Mouse (Mus musculus) forebrain, embryonic 13.5 days (tissue): Measurements from ENCODE around the gene Noct. TPM values are rescaled to one million over a fixed set of nuclear protein-coding genes. Genes with fewer than 3 reads are reported as not detected.

Experiments used
- ATAC-seq: fragments of 200-750 bp; cut with Nextera tagmentation; 2 replicates; pipeline ENCODE4 v1.8.0; 2017
- H3K27ac ChIP-seq: fragments of 300-500 bp; sonication (generic); 2 replicates; pipeline ENCODE4 v1.5.1; 2015; ENCODE audit warnings: inconsistent platforms, mild to moderate bottlenecking, moderate library complexity
- H3K27me3 ChIP-seq: fragments of 300-500 bp; sonication (generic); 2 replicates; pipeline ENCODE4 v1.6.1; 2015; ENCODE audit warnings: mild to moderate bottlenecking, inconsistent platforms
- H3K36me3 ChIP-seq: fragments of 300-500 bp; sonication (generic); 2 replicates; pipeline ENCODE4 v1.6.1; 2015; ENCODE audit warnings: mild to moderate bottlenecking, inconsistent platforms; ENCODE audit not compliant: poor library complexity, severe bottlenecking
- H3K4me1 ChIP-seq: fragments of 300-500 bp; sonication (generic); 2 replicates; pipeline ENCODE4 v1.6.1; 2015; ENCODE audit warnings: inconsistent platforms
- H3K4me2 ChIP-seq: fragments of 300-500 bp; sonication (generic); 2 replicates; pipeline ENCODE4 v1.6.1; 2015; ENCODE audit warnings: inconsistent platforms, mild to moderate bottlenecking, moderate library complexity
- H3K4me3 ChIP-seq: fragments of 300-500 bp; sonication (generic); 2 replicates; pipeline ENCODE4 v1.5.1; 2015; ENCODE audit warnings: mild to moderate bottlenecking, inconsistent platforms
- H3K9ac ChIP-seq: fragments of 300-500 bp; sonication (generic); 2 replicates; pipeline ENCODE4 v1.6.1; 2015; ENCODE audit warnings: mild to moderate bottlenecking, inconsistent platforms
- H3K9me3 ChIP-seq: fragments of 300-500 bp; sonication (generic); replicated peaks from 2 replicates; pipeline ENCODE4 v1.6.1; 2016; ENCODE audit warnings: inconsistent platforms
- WGBS: fragments of 180-500 bp; shearing (Covaris S2); methylation state at CpG from one replicate; pipeline ENCODE4 v1.1.7; 2015; 5-methylcytosine and 5-hydroxymethylcytosine counted together
- polyA plus RNA-seq: library from polyadenylated mRNA; unstranded; fragments of >200 nt; fragmentation: Nextera tagmentation; extraction: Ambion mirVana; gene quantifications from 2 replicates; pipeline ENCODE4 v1.2.1, GENCODE M21; 2015

Noct gene
- polyA plus RNA-seq, 1 experiment from 2014 or later: 13.4 TPM

DNA sequence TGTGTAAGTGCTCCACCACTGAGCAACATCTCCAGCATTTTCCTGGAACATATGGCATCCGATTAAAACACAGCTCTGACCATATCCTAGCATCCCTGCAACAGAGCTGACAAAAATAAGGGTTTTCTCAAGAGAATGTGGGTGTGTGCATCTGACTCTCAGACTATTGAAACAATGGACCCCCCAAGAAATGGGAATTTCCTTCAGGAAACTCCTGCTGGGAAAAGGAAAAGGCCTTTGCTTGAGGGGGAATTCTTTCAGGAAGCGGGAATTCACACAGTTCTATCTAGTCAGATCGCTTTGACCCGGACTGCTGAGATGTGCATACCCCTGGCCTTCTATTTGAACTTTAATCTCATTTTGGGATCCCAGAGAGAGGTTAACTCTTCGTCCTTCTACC, 691 bp upstream of the Noct start:
- Histone ChIP-seq H3K9ac (no peak overlapping the region), H3K36me3 (no peaks in the 10 kb centered on the region), H3K4me3 (peak overlapping the region; percentile 92), H3K4me2 (peak overlapping the region; percentile 77), H3K27ac (no peak overlapping the region), H3K9me3 (no peaks in the 10 kb centered on the region), H3K27me3 (no peaks in the 10 kb centered on the region), H3K4me1 (peaks cover 23% of the 10 kb centered on the region)
- 21% methylated on average over 5 of the region's 5 CpGs for WGBS
- ATAC-seq: no peak

DNA sequence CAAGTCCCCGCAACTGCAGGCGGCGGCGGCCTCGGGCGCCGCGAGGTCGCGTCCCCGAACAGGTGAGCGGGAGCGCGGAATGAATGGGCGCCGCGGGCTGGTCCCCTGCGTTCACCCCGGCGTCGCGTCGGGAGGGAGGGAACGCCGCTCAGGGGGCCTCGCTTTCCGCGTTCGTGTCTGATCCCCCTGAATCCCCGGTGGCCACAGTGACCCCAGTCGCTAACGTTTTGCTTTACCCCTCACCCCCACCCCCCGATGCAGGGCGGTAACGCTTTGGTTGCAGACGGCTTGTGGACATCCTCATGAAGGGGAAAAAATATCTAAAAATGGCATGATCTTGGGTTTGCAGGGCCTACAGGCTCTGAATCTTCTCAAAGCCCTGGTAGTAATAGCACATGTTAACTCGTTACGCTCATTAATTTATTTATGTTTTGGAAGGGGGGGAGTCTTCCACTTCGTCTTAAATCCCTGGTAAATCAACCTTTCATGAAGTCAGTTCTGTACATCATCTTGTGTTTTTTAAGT, 1.0 kb downstream of the Noct start:
- peak overlapping the region; percentile 97 for H3K27ac ChIP-seq
- no peaks in the 10 kb centered on the region for H3K27me3 ChIP-seq
- under 1% methylated on average over 39 of the region's 39 CpGs for WGBS
- H3K9me3 ChIP-seq: no peaks in the 10 kb centered on the region
- peak overlapping the region; percentile 92 for H3K4me3 ChIP-seq
- ATAC-seq: no peak; the same call in 1 of the 2 replicates
- no peaks in the 10 kb centered on the region for H3K36me3 ChIP-seq
- H3K9ac ChIP-seq: peak overlapping the region; percentile 94
- peak overlapping the region; percentile 77 for H3K4me2 ChIP-seq
- peaks cover 28% of the 10 kb centered on the region for H3K4me1 ChIP-seq

DNA sequence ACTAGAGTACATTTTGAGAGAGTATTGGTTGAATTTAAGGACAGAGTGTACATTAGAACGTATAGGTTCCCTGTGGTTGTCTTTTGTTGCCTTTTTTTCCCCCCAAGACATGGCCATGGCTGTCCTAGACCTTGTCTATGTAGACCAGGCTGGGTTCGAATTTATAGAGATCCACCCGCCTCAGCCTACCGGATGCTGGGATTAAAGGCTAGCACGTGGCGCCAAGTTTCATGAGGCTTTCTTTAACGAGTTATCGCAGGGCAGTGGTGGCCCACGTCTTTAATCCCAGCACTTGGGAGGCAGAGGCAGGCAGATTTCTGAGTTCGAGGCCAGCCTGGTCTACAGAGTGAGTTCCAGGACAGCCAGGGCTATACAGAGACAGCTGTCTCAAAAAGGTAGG, 1.7 kb downstream of the Noct start:
- no peak for ATAC-seq
- Histone ChIP-seq H3K4me2 (peak overlapping the region; percentile 77), H3K4me3 (peak overlapping the region; percentile 92), H3K36me3 (no peaks in the 10 kb centered on the region), H3K27me3 (no peaks in the 10 kb centered on the region), H3K4me1 (peaks cover 28% of the 10 kb centered on the region), H3K9me3 (no peaks in the 10 kb centered on the region), H3K9ac (0 out of 2 replicates have a peak overlapping the region, but pooled peaks have one; percentile 94), H3K27ac (no peak overlapping the region)
- WGBS: 93% methylated on average over 10 of the region's 10 CpGs

- H3K4me1 ChIP-seq: peaks cover 28% of the 10 kb centered on the region
- H3K9ac ChIP-seq: no peak overlapping the region
- WGBS: 87% methylated on average over 3 of the region's 3 CpGs
- H3K27ac ChIP-seq: no peak overlapping the region
- no peaks in the 10 kb centered on the region for H3K36me3 ChIP-seq
- H3K9me3 ChIP-seq: no peaks in the 10 kb centered on the region
- no peak overlapping the region for H3K4me3 ChIP-seq
- no peak for ATAC-seq
- H3K27me3 ChIP-seq: no peaks in the 10 kb centered on the region
- H3K4me2 ChIP-seq: no peak overlapping the region
Observed at GRCm38 (mm10) chr3:51226601-51227000, 2.4 kb downstream of the Noct start.

DNA sequence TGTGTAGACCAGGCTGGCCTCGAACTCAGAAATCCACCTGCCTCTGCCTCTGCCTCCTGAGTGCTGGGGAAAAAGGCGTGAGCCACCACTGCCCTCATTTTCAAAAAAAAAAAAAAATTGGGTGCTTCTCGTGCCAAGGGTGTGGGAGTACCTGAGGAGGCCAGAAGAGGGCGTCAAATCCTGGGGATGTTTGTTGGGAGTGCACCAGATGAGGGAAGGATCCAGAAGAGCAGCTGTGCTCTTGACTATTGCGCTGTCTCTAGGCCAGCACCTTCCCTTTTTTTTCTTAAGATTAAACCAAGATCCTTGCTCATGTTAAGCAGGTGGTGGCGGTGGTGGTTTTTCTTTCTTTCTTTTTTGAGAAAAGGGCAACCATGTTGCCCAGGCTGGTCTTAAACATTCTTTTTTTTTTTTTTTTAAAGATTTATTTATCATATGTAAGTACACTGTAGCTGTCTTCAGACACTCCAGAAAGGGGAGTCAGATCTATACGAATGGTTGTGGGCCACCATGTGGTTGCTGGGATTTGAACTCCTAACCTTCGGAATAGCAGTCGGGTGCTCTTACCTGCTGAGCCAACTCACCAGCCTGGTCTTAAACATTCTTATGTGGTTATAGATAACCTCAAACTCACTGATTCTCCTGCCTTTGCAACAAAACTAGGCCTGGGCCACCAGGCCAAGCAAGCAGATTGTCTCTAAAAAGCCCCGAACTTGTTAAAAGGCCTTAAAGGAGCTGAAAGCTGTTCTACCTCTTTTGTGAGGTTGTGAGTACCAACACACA, 4.0 kb downstream of the Noct start:
- WGBS: 74% methylated on average over 10 of the region's 10 CpGs
- H3K4me2 ChIP-seq: no peak overlapping the region
- no peak overlapping the region for H3K27ac ChIP-seq
- no peaks in the 10 kb centered on the region for H3K27me3 ChIP-seq
- ATAC-seq: no peak
- H3K9ac ChIP-seq: no peak overlapping the region
- H3K36me3 ChIP-seq: no peaks in the 10 kb centered on the region
- H3K9me3 ChIP-seq: no peaks in the 10 kb centered on the region
- H3K4me3 ChIP-seq: no peak overlapping the region
- peaks cover 28% of the 10 kb centered on the region for H3K4me1 ChIP-seq

- Histone ChIP-seq H3K4me1 (peaks cover 24% of the 10 kb centered on the region), H3K9me3 (no peaks in the 10 kb centered on the region), H3K36me3 (no peaks in the 10 kb centered on the region), H3K27ac (0 out of 2 replicates have a peak overlapping the region, but pooled peaks have one; percentile 22), H3K27me3 (no peaks in the 10 kb centered on the region), H3K4me2 (no peak overlapping the region), H3K4me3 (no peak overlapping the region), H3K9ac (no peak overlapping the region)
- WGBS: 77% methylated on average over 9 of the region's 9 CpGs
- no peak for ATAC-seq
Observed at GRCm38 (mm10) chr3:51228821-51229205, 4.6 kb downstream of the Noct start.

DNA sequence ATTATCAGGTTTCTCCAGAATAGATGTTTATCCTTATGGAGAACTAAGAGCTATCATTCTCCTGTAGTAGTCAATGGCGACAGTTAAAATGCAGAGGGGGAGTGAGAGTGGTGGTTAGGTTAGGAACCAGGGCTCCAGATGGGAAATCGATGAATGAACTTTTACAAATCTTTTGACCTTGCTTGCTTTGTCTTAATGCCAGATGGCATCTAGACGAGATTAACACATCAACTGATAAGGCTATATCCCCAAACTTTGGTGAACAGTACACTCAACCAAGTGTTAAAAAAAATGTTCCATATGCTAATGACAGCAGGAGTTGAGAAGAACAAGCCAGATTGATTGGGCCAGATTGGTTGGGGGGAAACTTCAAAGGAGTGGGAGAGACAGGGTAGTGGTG, 5.0 kb downstream of the Noct start:
- H3K27ac ChIP-seq: 0 out of 2 replicates have a peak overlapping the region, but pooled peaks have one; percentile 22
- no peak for ATAC-seq

GRCm38 (mm10) chr3:51230146-51230835, 6.0 kb downstream of the Noct start:
- ATAC-seq: no peak
- no peaks in the 10 kb centered on the region for H3K36me3 ChIP-seq
- no peak overlapping the region for H3K4me2 ChIP-seq
- no peaks in the 10 kb centered on the region for H3K27me3 ChIP-seq
- H3K4me3 ChIP-seq: no peak overlapping the region
- H3K4me1 ChIP-seq: peaks cover 20% of the 10 kb centered on the region
- WGBS: 97% methylated on average over 6 of the region's 6 CpGs
- H3K27ac ChIP-seq: no peak overlapping the region
- no peak overlapping the region for H3K9ac ChIP-seq
- no peaks in the 10 kb centered on the region for H3K9me3 ChIP-seq

More for the DNA sequence above, 5.0 kb downstream of the Noct start:
- H3K4me3 ChIP-seq: no peak overlapping the region
- H3K4me2 ChIP-seq: no peak overlapping the region
- H3K4me1 ChIP-seq: peaks cover 21% of the 10 kb centered on the region
- H3K9ac ChIP-seq: no peak overlapping the region
- H3K36me3 ChIP-seq: no peaks in the 10 kb centered on the region
- H3K27me3 ChIP-seq: no peaks in the 10 kb centered on the region
- no peaks in the 10 kb centered on the region for H3K9me3 ChIP-seq
- WGBS: 81% methylated on average over 3 of the region's 3 CpGs

DNA sequence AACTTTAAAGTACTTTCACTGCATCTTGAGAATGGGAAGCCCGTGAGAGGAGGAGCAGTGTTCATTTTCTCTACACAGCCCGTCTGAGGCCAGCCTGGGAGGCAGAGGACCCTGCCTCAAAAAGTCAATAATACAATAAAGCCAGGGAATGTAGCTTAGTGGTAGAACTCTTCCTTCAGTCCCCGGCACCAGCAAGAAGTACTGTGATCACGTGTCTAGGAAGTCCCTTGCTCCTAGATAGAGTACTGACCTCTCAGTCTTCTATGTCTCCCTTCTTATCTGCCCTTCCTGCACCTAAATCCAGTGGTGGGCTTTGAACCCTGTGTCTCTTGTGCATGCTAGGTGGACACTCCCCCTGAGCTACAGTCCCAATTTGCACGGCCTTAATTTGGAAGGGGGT, 6.6 kb downstream of the Noct start:
- H3K9me3 ChIP-seq: no peaks in the 10 kb centered on the region
- peaks cover 14% of the 10 kb centered on the region for H3K4me1 ChIP-seq
- whole genome bisulfite sequencing: 83% methylated on average over 5 of the region's 5 CpGs
- H3K4me2 ChIP-seq: no peak overlapping the region
- H3K27me3 ChIP-seq: no peaks in the 10 kb centered on the region
- ATAC-seq: no peak
- no peak overlapping the region for H3K27ac ChIP-seq
- H3K9ac ChIP-seq: no peak overlapping the region
- no peak overlapping the region for H3K4me3 ChIP-seq
- no peaks in the 10 kb centered on the region for H3K36me3 ChIP-seq

GRCm38 (mm10) chr3:51231499-51231898, 7.3 kb downstream of the Noct start:
- no peak for ATAC-seq
- Histone ChIP-seq H3K36me3 (no peaks in the 10 kb centered on the region), H3K27me3 (no peaks in the 10 kb centered on the region), H3K4me1 (peaks cover 9% of the 10 kb centered on the region), H3K4me3 (no peak overlapping the region), H3K4me2 (no peak overlapping the region), H3K9ac (no peak overlapping the region), H3K9me3 (no peaks in the 10 kb centered on the region), H3K27ac (no peak overlapping the region)
- 61% methylated on average over 3 of the region's 3 CpGs for WGBS

- no peaks in the 10 kb centered on the region for H3K27me3 ChIP-seq
- 90% methylated on average over 3 of the region's 3 CpGs for WGBS
- H3K4me3 ChIP-seq: no peak overlapping the region
- peaks cover 5% of the 10 kb centered on the region; the same call in 1 of the 2 replicates for H3K4me1 ChIP-seq
- no peak for ATAC-seq
- no peak overlapping the region for H3K4me2 ChIP-seq
- H3K9me3 ChIP-seq: no peaks in the 10 kb centered on the region
- H3K27ac ChIP-seq: no peak overlapping the region
- no peak overlapping the region for H3K9ac ChIP-seq
- no peaks in the 10 kb centered on the region for H3K36me3 ChIP-seq
Observed at GRCm38 (mm10) chr3:51232205-51232910, 8.1 kb downstream of the Noct start.

- ATAC-seq: no peak
- Histone ChIP-seq H3K9ac (no peak overlapping the region), H3K4me1 (peaks cover 5% of the 10 kb centered on the region; the same call in 1 of the 2 replicates), H3K27ac (no peak overlapping the region), H3K4me2 (no peak overlapping the region), H3K27me3 (no peaks in the 10 kb centered on the region), H3K9me3 (no peaks in the 10 kb centered on the region), H3K36me3 (no peaks in the 10 kb centered on the region), H3K4me3 (no peak overlapping the region)
- 79% methylated on average over 5 of the region's 5 CpGs for WGBS
Observed at GRCm38 (mm10) chr3:51233474-51233873, 9.2 kb downstream of the Noct start.
